Mouse (Mus musculus) small intestine, adult 2 months (tissue): ENCODE measurements around the gene Apba2.

Source experiments
- CTCF ChIP-seq: fragments of 200-500 bp; IDR thresholded peaks from 2 replicates; pipeline ENCODE4 v1.5.1; 2012; ENCODE audit warnings: low read depth, mild to moderate bottlenecking, control low read depth, inconsistent platforms, low read length, moderate library complexity, mixed read lengths; ENCODE audit not compliant: insufficient replicate concordance, insufficient read length; ENCODE audit errors: extremely low read depth
- POLR2A ChIP-seq: fragments of 200-500 bp; IDR thresholded peaks from 2 replicates; pipeline ENCODE4 v1.6.1; 2012; ENCODE audit warnings: low read depth, mild to moderate bottlenecking, control low read depth, inconsistent platforms, low read length, moderate library complexity

GRCm38 (mm10) chr7:64631131-64631530 is 129.6 kb downstream of the Apba2 start:
- no peak for TF ChIP-seq CTCF
- no peak for TF ChIP-seq POLR2A
